Mouse (Mus musculus) CH12.LX (cell line): Measurements from ENCODE around the gene Txlnb. TPM values are rescaled to one million over a fixed set of nuclear protein-coding genes. Genes with fewer than 3 reads are reported as not detected.

ENCODE experiments used
- DNase-seq: peaks from one replicate; pipeline ENCODE4 v3.0.0-alpha.2; 2013; ENCODE audit errors: extremely low read depth
- H3K27ac ChIP-seq: 2 replicates; pipeline ENCODE4 v1.5.1; 2012; ENCODE audit warnings: low read depth, mild to moderate bottlenecking, control low read depth, moderate library complexity; ENCODE audit not compliant: insufficient read depth
- H3K27me3 ChIP-seq: replicated peaks from 2 replicates; pipeline ENCODE3; 2012; ENCODE audit warnings: inconsistent platforms
- H3K36me3 ChIP-seq, 2 experiments: replicated peaks in 1 of 2; 2 replicates each; pipeline versions ENCODE3 to v1.6.1; 2012; ENCODE audit warnings: inconsistent platforms in 1 of 2, low read length in 1 of 2, mild to moderate bottlenecking in 1 of 2, mixed read lengths in 1 of 2, moderate library complexity in 1 of 2; ENCODE audit not compliant: control insufficient read depth in 1 of 2, insufficient read depth in 1 of 2
- H3K4me1 ChIP-seq, 2 experiments: 2 replicates each; pipeline ENCODE4 v1.6.1; 2012; ENCODE audit warnings: inconsistent platforms in 1 of 2, moderate library complexity in 1 of 2; ENCODE audit not compliant: insufficient read depth in 2 of 2, control insufficient read depth in 1 of 2
- H3K4me2 ChIP-seq: 2 replicates; pipeline ENCODE4 v1.6.1; 2012; ENCODE audit warnings: low read depth, mild to moderate bottlenecking, control low read depth; ENCODE audit not compliant: poor library complexity, insufficient read depth, severe bottlenecking
- H3K4me3 ChIP-seq, 3 experiments: fragments of 150-350 bp in 1 of 3; sonication (generic) in 1 of 3; replicated peaks in 1 of 3; 2 replicates each; pipeline versions ENCODE3 to v1.5.1; 2011 to 2012; ENCODE audit warnings: low read depth in 2 of 3, low read length in 2 of 3, mild to moderate bottlenecking in 2 of 3, moderate library complexity in 2 of 3, control low read depth in 1 of 3, improper control_type of control experiment in 1 of 3, inconsistent platforms in 1 of 3, mixed read lengths in 1 of 3; ENCODE audit not compliant: poor library complexity in 1 of 3
- H3K79me2 ChIP-seq: replicated peaks from 2 replicates; pipeline ENCODE4 v1.6.1; 2012; ENCODE audit warnings: mild to moderate bottlenecking, moderate library complexity; ENCODE audit not compliant: control insufficient read depth, poor library complexity, insufficient read depth, severe bottlenecking; ENCODE audit errors: extremely low read depth
- H3K9ac ChIP-seq: 2 replicates; pipeline ENCODE4 v1.6.1; 2012; ENCODE audit warnings: low read depth, mild to moderate bottlenecking, control low read depth, moderate library complexity; ENCODE audit not compliant: insufficient read depth
- H3K9me3 ChIP-seq: replicated peaks from 2 replicates; pipeline ENCODE3; 2012; ENCODE audit warnings: low read length, inconsistent platforms, mixed read lengths
- CHD1 ChIP-seq: IDR thresholded peaks from 2 replicates; pipeline ENCODE4 v1.6.1; 2012; ENCODE audit warnings: low read depth, low read length, improper control_type of control experiment, inconsistent platforms
- CHD2 ChIP-seq: IDR thresholded peaks from 2 replicates; pipeline ENCODE4 v1.6.1; 2011; ENCODE audit warnings: low read length, improper control_type of control experiment
- CTCF ChIP-seq, 2 experiments: IDR thresholded peaks in 1 of 2; conservative IDR thresholded peaks in 1 of 2; 2 replicates each; pipeline ENCODE4 v1.5.1; 2011 to 2012; ENCODE audit warnings: low read depth in 2 of 2, low read length in 2 of 2, improper control_type of control experiment in 1 of 2, inconsistent platforms in 1 of 2, mild to moderate bottlenecking in 1 of 2, moderate library complexity in 1 of 2
- E2F4 ChIP-seq: IDR thresholded peaks from 2 replicates; pipeline ENCODE4 v1.6.1; 2011; ENCODE audit warnings: low read depth, low read length, improper control_type of control experiment; ENCODE audit not compliant: insufficient replicate concordance
- EP300 ChIP-seq: IDR thresholded peaks from 2 replicates; pipeline ENCODE4 v1.6.1; 2011; ENCODE audit warnings: low read length, improper control_type of control experiment
- ETS1 ChIP-seq: conservative IDR thresholded peaks from 2 replicates; pipeline ENCODE4 v1.6.1; 2012; ENCODE audit warnings: low read depth, mild to moderate bottlenecking, inconsistent platforms, low read length, improper control_type of control experiment, moderate library complexity
- GABPA ChIP-seq: IDR thresholded peaks from 2 replicates; pipeline ENCODE4 v1.6.1; 2012; ENCODE audit warnings: low read depth, low read length, improper control_type of control experiment, inconsistent platforms; ENCODE audit not compliant: insufficient replicate concordance
- IRF4 ChIP-seq: IDR thresholded peaks from 2 replicates; pipeline ENCODE4 v1.6.1; 2014; ENCODE audit warnings: low read depth, mild to moderate bottlenecking, inconsistent platforms, low read length, improper control_type of control experiment
- JUN ChIP-seq: IDR thresholded peaks from 2 replicates; pipeline ENCODE4 v1.6.1; 2011; ENCODE audit warnings: low read depth, mild to moderate bottlenecking, low read length, improper control_type of control experiment, moderate library complexity; ENCODE audit not compliant: insufficient read depth
- JUND ChIP-seq: conservative IDR thresholded peaks from 2 replicates; pipeline ENCODE4 v1.6.1; 2011; ENCODE audit warnings: low read depth, low read length, improper control_type of control experiment
- KAT2A ChIP-seq: IDR thresholded peaks from 2 replicates; pipeline ENCODE4 v1.6.1; 2012; ENCODE audit warnings: low read length, improper control_type of control experiment, inconsistent platforms; ENCODE audit not compliant: insufficient replicate concordance
- MAX ChIP-seq: IDR thresholded peaks from 2 replicates; pipeline ENCODE4 v1.6.1; 2011; ENCODE audit warnings: low read length, improper control_type of control experiment
- MAZ ChIP-seq: IDR thresholded peaks from 2 replicates; pipeline ENCODE4 v1.6.1; 2012; ENCODE audit warnings: low read depth, mild to moderate bottlenecking, inconsistent platforms, low read length, improper control_type of control experiment, moderate library complexity
- MEF2A ChIP-seq: IDR thresholded peaks from 2 replicates; pipeline ENCODE4 v1.6.1; 2014; ENCODE audit warnings: low read depth, mild to moderate bottlenecking, inconsistent platforms, low read length, improper control_type of control experiment, borderline replicate concordance
- MYC ChIP-seq: IDR thresholded peaks from 2 replicates; pipeline ENCODE4 v1.6.1; 2011; ENCODE audit warnings: low read depth, mild to moderate bottlenecking, improper control_type of control experiment, low read length
- NRF1 ChIP-seq: IDR thresholded peaks from 2 replicates; pipeline ENCODE4 v1.6.1; 2014; ENCODE audit warnings: low read depth, mild to moderate bottlenecking, inconsistent platforms, low read length, improper control_type of control experiment, moderate library complexity
- PAX5 ChIP-seq: IDR thresholded peaks from 2 replicates; pipeline ENCODE4 v1.6.1; 2012; ENCODE audit warnings: low read length, inconsistent platforms, mixed read lengths
- RAD21 ChIP-seq: IDR thresholded peaks from 2 replicates; pipeline ENCODE4 v1.6.1; 2011; ENCODE audit warnings: low read depth, mild to moderate bottlenecking, low read length, improper control_type of control experiment, moderate library complexity
- RCOR1 ChIP-seq: conservative IDR thresholded peaks from 2 replicates; pipeline ENCODE4 v1.6.1; 2012; ENCODE audit warnings: low read depth, mild to moderate bottlenecking, inconsistent platforms, low read length, improper control_type of control experiment
- SMC3 ChIP-seq: IDR thresholded peaks from 2 replicates; pipeline ENCODE4 v1.6.1; 2011; ENCODE audit warnings: low read depth, low read length, improper control_type of control experiment
- TBP ChIP-seq: conservative IDR thresholded peaks from 2 replicates; pipeline ENCODE4 v1.6.1; 2011; ENCODE audit warnings: low read depth, low read length, improper control_type of control experiment
- TCF12 ChIP-seq: IDR thresholded peaks from 2 replicates; pipeline ENCODE4 v1.6.1; 2014; ENCODE audit warnings: low read depth, mild to moderate bottlenecking, inconsistent platforms, low read length, improper control_type of control experiment
- USF1 ChIP-seq: IDR thresholded peaks from 2 replicates; pipeline ENCODE4 v1.6.1; 2014; ENCODE audit warnings: low read depth, mild to moderate bottlenecking, inconsistent platforms, low read length, improper control_type of control experiment
- ZC3H11A ChIP-seq: IDR thresholded peaks from 2 replicates; pipeline ENCODE4 v1.6.1; 2012; ENCODE audit warnings: low read depth, mild to moderate bottlenecking, inconsistent platforms, low read length, improper control_type of control experiment
- ZKSCAN1 ChIP-seq: IDR thresholded peaks from 2 replicates; pipeline ENCODE4 v1.6.1; 2012; ENCODE audit warnings: low read depth, inconsistent platforms, low read length, improper control_type of control experiment, borderline replicate concordance
- ZMIZ1 ChIP-seq: IDR thresholded peaks from 2 replicates; pipeline ENCODE4 v1.6.1; 2012; ENCODE audit warnings: low read depth, mild to moderate bottlenecking, inconsistent platforms, low read length, improper control_type of control experiment
- ZNF384 ChIP-seq: IDR thresholded peaks from 2 replicates; pipeline ENCODE4 v1.6.1; 2012; ENCODE audit warnings: low read depth, low read length, improper control_type of control experiment, inconsistent platforms
- dilution Hi-C: fragments of 300-500 bp; cut with MboI; formaldehyde crosslinking; loops from 2 replicates; pipeline ENCODE4 v1.14.3; 2020; ENCODE audit warnings: low sequenced_read_pairs; ENCODE audit not compliant: extremely low pct_unique_long_range_greater_than_20kb, extremely low pct_ligation_motif_present
- in situ Hi-C: fragments of 300-500 bp; cut with MboI; formaldehyde crosslinking; loops from 3 replicates; pipeline ENCODE4 v1.14.3; 2019; ENCODE audit warnings: low sequenced_read_pairs, low pct_ligation_motif_present, low pct_unique_long_range_greater_than_20kb, mixed read lengths
- polyA plus RNA-seq: library from polyadenylated mRNA; unstranded; fragments of >175 nt; gene quantifications from 2 replicates; pipeline ENCODE4 v1.2.1, GENCODE M21; 2012; ENCODE audit warnings: low read depth; ENCODE audit not compliant: insufficient read length
- total RNA-seq, 2 experiments: library from RNA; depleted of rRNA; stranded (reverse); fragments of 300-350 nt in 1 of 2; fragments of >200 nt in 1 of 2; gene quantifications; 2 replicates each; pipeline ENCODE4 v1.2.3; 2012 to 2014

Gene Txlnb
- total and polyA plus RNA-seq, 3 experiments, result 2.0 to 5.1 (median 4.9) TPM

GRCm38 (mm10) chr10:17772364-17772763 is 23.7 kb upstream of the Txlnb start (continued):
- TF ChIP-seq ZMIZ1 (peak; percentile 68), ZNF384 (peak; percentile 56; the same call in 1 of the 2 replicates), MAX (peak; percentile 98)
- TF ChIP-seq, all 38 proteins: peak for 27

- in situ Hi-C loops, result loop anchor here (5.0 kb wide), 1 partner anchor 88 kb away; no protein-coding TSS in a partner anchor
- H3K4me2 ChIP-seq, result peak overlapping the region; percentile 38; the same call in 1 of the 2 replicates
- H3K4me1 ChIP-seq, result peaks cover 15 to 42% of the 10 kb centered on the region in 2 experiments
- 0 out of 2 replicates have a peak overlapping the region, but pooled peaks have one; percentile 27 for H3K9ac ChIP-seq
- no peaks in the 10 kb centered on the region for H3K27me3 ChIP-seq
- H3K27ac ChIP-seq, result peak overlapping the region; percentile 58; the same call in 1 of the 2 replicates
- no peaks in the 10 kb centered on the region for H3K9me3 ChIP-seq
- no peak overlapping the region for H3K4me3 ChIP-seq
- dilution Hi-C loops, result no loop called here
- TF ChIP-seq GABPA (no peak), CTCF (conservative IDR thresholded peaks at IDR 0.05 in 1 of 2, IDR thresholded peaks at IDR 0.05 in 1 of 2; ENCODE audit: low read depth in 2 of 2, low read length in 2 of 2) (peak in 1 of 2 experiments; percentile 44; a peak in 2 of 4 replicates), TBP (no peak), MEF2A (no peak), PAX5 (no peak), SMC3 (peak; percentile 34), CHD1 (no peak), MYC (no peak), ZNF384 (peak; percentile 84), JUND (no peak), E2F4 (no peak), IRF4 (no peak), RAD21 (peak; percentile 38), ETS1 (no peak)
- TF ChIP-seq, all 38 proteins: peak for 4
- DNase-seq, result no peak
- no peaks in the 10 kb centered on the region for H3K79me2 ChIP-seq
- H3K36me3 ChIP-seq, result no peaks in the 10 kb centered on the region
Measured at GRCm38 (mm10) chr10:17774366-17774765, 21.7 kb upstream of the Txlnb start.

- Histone ChIP-seq H3K9me3 (no peaks in the 10 kb centered on the region), H3K4me2 (no peak overlapping the region), H3K79me2 (no peaks in the 10 kb centered on the region), H3K27me3 (no peaks in the 10 kb centered on the region), H3K4me1 (peaks cover 15 to 42% of the 10 kb centered on the region in 2 experiments), H3K4me3 (no peak overlapping the region), H3K9ac (peak overlapping the region; percentile 23; the same call in 1 of the 2 replicates), H3K36me3 (no peaks in the 10 kb centered on the region), H3K27ac (no peak overlapping the region)
- dilution Hi-C loops (no loop called here), in situ Hi-C loops (no loop called here)
- peak; percentile 74 for DNase-seq
- TF ChIP-seq NRF1 (no peak), KAT2A (no peak), ZKSCAN1 (no peak), IRF4 (peak; percentile 86), JUN (peak; percentile 40; the same call in 1 of the 2 replicates), USF1 (no peak), MYC (peak; percentile 93), CHD2 (no peak), MAZ (no peak), GABPA (no peak), ZNF384 (peak; percentile 35), MEF2A (0 out of 2 replicates have a peak, but pooled peaks have one; percentile 8), TCF12 (peak; percentile 61), E2F4 (no peak), EP300 (peak; percentile 89), PAX5 (no peak), CHD1 (peak; percentile 74; the same call in 1 of the 2 replicates), MAX (peak; percentile 78), RAD21 (no peak), ZC3H11A (no peak), TBP (0 out of 2 replicates have a peak, but pooled peaks have one; percentile 37), ZMIZ1 (no peak), SMC3 (no peak), RCOR1 (no peak)
Measured at GRCm38 (mm10) chr10:17775079-17775478, 20.9 kb upstream of the Txlnb start.
